Mouse (Mus musculus) small intestine, adult 2 months (tissue): Measurements from ENCODE around the gene Gm26602. TPM values are rescaled to one million over a fixed set of nuclear protein-coding genes. Genes with fewer than 3 reads are reported as not detected.

Experiments
- H3K27ac ChIP-seq: fragments of 200-500 bp; 2 replicates; pipeline ENCODE4 v1.5.1; 2012; ENCODE audit warnings: low read depth, low read length, control low read depth, inconsistent platforms; ENCODE audit not compliant: insufficient read depth
- H3K27me3 ChIP-seq: fragments of 200-500 bp; 2 replicates; pipeline ENCODE4 v1.6.1; 2012; ENCODE audit warnings: mild to moderate bottlenecking, moderate library complexity, low read length, inconsistent platforms; ENCODE audit not compliant: control insufficient read depth, insufficient read depth
- H3K36me3 ChIP-seq: fragments of 200-500 bp; 2 replicates; pipeline ENCODE4 v1.6.1; 2012; ENCODE audit warnings: mild to moderate bottlenecking, low read length, control low read depth, inconsistent platforms; ENCODE audit not compliant: control insufficient read depth, insufficient read depth
- H3K4me1 ChIP-seq: fragments of 200-500 bp; 2 replicates; pipeline ENCODE4 v1.6.1; 2012; ENCODE audit warnings: low read length, inconsistent platforms, mixed read lengths; ENCODE audit not compliant: control insufficient read depth, insufficient read depth, insufficient read length
- H3K4me3 ChIP-seq: fragments of 200-500 bp; 2 replicates; pipeline ENCODE4 v1.5.1; 2012; ENCODE audit warnings: low read depth, mild to moderate bottlenecking, control low read depth, inconsistent platforms, low read length, moderate library complexity
- CTCF ChIP-seq: fragments of 200-500 bp; IDR thresholded peaks from 2 replicates; pipeline ENCODE4 v1.5.1; 2012; ENCODE audit warnings: low read depth, mild to moderate bottlenecking, control low read depth, inconsistent platforms, low read length, moderate library complexity, mixed read lengths; ENCODE audit not compliant: insufficient replicate concordance, insufficient read length; ENCODE audit errors: extremely low read depth
- POLR2A ChIP-seq: fragments of 200-500 bp; IDR thresholded peaks from 2 replicates; pipeline ENCODE4 v1.6.1; 2012; ENCODE audit warnings: low read depth, mild to moderate bottlenecking, control low read depth, inconsistent platforms, low read length, moderate library complexity
- WGBS: fragments of 180-500 bp; shearing (Covaris S2); methylation state at CpG from one replicate; pipeline ENCODE4 v1.1.7; 2018; 5-methylcytosine and 5-hydroxymethylcytosine counted together
- polyA plus RNA-seq: library from polyadenylated mRNA; depleted of rRNA; stranded (reverse); fragments of >200 nt; gene quantifications from 2 replicates; pipeline ENCODE4 v1.2.3, GENCODE M21; 2012

The Gm26602 gene
- polyA plus RNA-seq, 1 experiment: not detected

GRCm38 (mm10) chr10:79912412-79912811 is 1.8 kb downstream of the Gm26602 start:
- Histone ChIP-seq H3K4me3 (no peak overlapping the region), H3K27ac (no peak overlapping the region), H3K36me3 (peaks cover 6% of the 10 kb centered on the region; the same call in 1 of the 2 replicates), H3K4me1 (peaks cover 17% of the 10 kb centered on the region), H3K27me3 (no peaks in the 10 kb centered on the region)
- WGBS: 78% methylated on average over 20 of the region's 20 CpGs
- TF ChIP-seq POLR2A (no peak), CTCF (no peak)

- WGBS: 67% methylated on average over 11 of the region's 11 CpGs
- Histone ChIP-seq H3K36me3 (peaks cover 6% of the 10 kb centered on the region; the same call in 1 of the 2 replicates), H3K27me3 (no peaks in the 10 kb centered on the region), H3K4me1 (peaks cover 20% of the 10 kb centered on the region), H3K4me3 (no peak overlapping the region), H3K27ac (0 out of 2 replicates have a peak overlapping the region, but pooled peaks have one; percentile 21)
- TF ChIP-seq CTCF: no peak
- no peak for TF ChIP-seq POLR2A
Measured at GRCm38 (mm10) chr10:79914131-79914947, 3.7 kb downstream of the Gm26602 start.

- Histone ChIP-seq H3K4me3 (no peak overlapping the region), H3K27ac (0 out of 2 replicates have a peak overlapping the region, but pooled peaks have one; percentile 34), H3K27me3 (no peaks in the 10 kb centered on the region), H3K4me1 (peaks cover 21% of the 10 kb centered on the region), H3K36me3 (peaks cover 6% of the 10 kb centered on the region; the same call in 1 of the 2 replicates)
- WGBS: 20% methylated on average over 7 of the region's 7 CpGs
- TF ChIP-seq POLR2A (no peak), CTCF (no peak)
Measured at GRCm38 (mm10) chr10:79914948-79915596, 4.4 kb downstream of the Gm26602 start.

- no peak overlapping the region for H3K27ac ChIP-seq
- WGBS: 15% methylated on average over 8 of the region's 8 CpGs
- peak overlapping the region; percentile 77 for H3K4me3 ChIP-seq
- H3K36me3 ChIP-seq: 0 out of 2 replicates have a peak, but pooled peaks cover 2% of the 10 kb centered on the region
- no peak for TF ChIP-seq POLR2A
- H3K4me1 ChIP-seq: peaks cover 24% of the 10 kb centered on the region
- peaks cover 4% of the 10 kb centered on the region; the same call in 1 of the 2 replicates for H3K27me3 ChIP-seq
Measured at GRCm38 (mm10) chr10:79916081-79916480, 5.4 kb downstream of the Gm26602 start.

GRCm38 (mm10) chr10:79916808-79917531 is 6.3 kb downstream of the Gm26602 start, which contains the start of gene Kiss1r:
Kiss1r (plus strand) TSS chr10:79916971.
- Histone ChIP-seq H3K27ac (peak within 1 kb of the TSS; percentile 31), H3K4me3 (peak within 1 kb of the TSS; percentile 77), H3K36me3 (0 out of 2 replicates have a peak, but pooled peaks cover 2% of the 10 kb centered on the region), H3K4me1 (peaks cover 30% of the 10 kb centered on the region), H3K27me3 (peaks cover 12% of the 10 kb centered on the region; the same call in 1 of the 2 replicates)
- TF ChIP-seq POLR2A: peak; percentile 91
- no peak for TF ChIP-seq CTCF
- 1% methylated on average over 42 of the region's 42 CpGs for WGBS

GRCm38 (mm10) chr10:79917532-79918100 is 7.0 kb downstream of the Gm26602 start:
- TF ChIP-seq POLR2A: no peak
- no peak for TF ChIP-seq CTCF
- Histone ChIP-seq H3K27ac (no peak overlapping the region; the same call in 1 of the 2 replicates), H3K27me3 (peaks cover 12% of the 10 kb centered on the region; the same call in 1 of the 2 replicates), H3K4me3 (no peak overlapping the region), H3K4me1 (peaks cover 30% of the 10 kb centered on the region), H3K36me3 (no peaks in the 10 kb centered on the region)
- WGBS: 79% methylated on average over 5 of the region's 5 CpGs
